Mouse (Mus musculus): ENCODE data around the gene Bri3. TPM values are rescaled to one million over a fixed set of nuclear protein-coding genes. Genes with fewer than 3 reads are reported as not detected.
A peak's percentile ranks its signal among the peaks of the same experiment; 100 is the strongest.
"Not testable (repeated sequence)": the region's sequence is repeated elsewhere in the genome, so short reads cannot be mapped to it uniquely, and the experiment has no call there.

Gene Bri3
- polyA plus RNA-seq, 1 experiment from 2014 or later: 123 TPM

- DNase-seq (ENCODE audit: low spot score); H3K4me1 ChIP-seq (replicated peaks; ENCODE audit: control insufficient read depth, insufficient read depth, low read length); H3K9me3 ChIP-seq (ENCODE audit: control insufficient read depth, low read length); H3K36me3 ChIP-seq (replicated peaks; ENCODE audit: control insufficient read depth, insufficient read depth); H3K4me2 ChIP-seq (replicated peaks); H3K9ac ChIP-seq; ATAC-seq (ENCODE audit: low FRiP score); H3K27ac ChIP-seq; H3K27me3 ChIP-seq (ENCODE audit: control insufficient read depth, insufficient read depth, low read length); H3K4me3 ChIP-seq (replicated peaks; ENCODE audit: low read length): not testable (repeated sequence)
- whole genome bisulfite sequencing: 80% methylated on average over 6 of the region's 6 CpGs
These were observed 122.3 kb downstream of the Bri3 start for GRCm38 (mm10) chr5:144366551-144366950.

- Histone ChIP-seq H3K9me3 (ENCODE audit: control insufficient read depth, low read length) (no peaks in the 10 kb centered on the region), H3K4me2 (replicated peaks) (no peak overlapping the region), H3K36me3 (replicated peaks; ENCODE audit: control insufficient read depth, insufficient read depth) (no peaks in the 10 kb centered on the region), H3K9ac (no peak overlapping the region), H3K4me1 (replicated peaks; ENCODE audit: control insufficient read depth, insufficient read depth, low read length) (no peaks in the 10 kb centered on the region), H3K27ac (no peak overlapping the region), H3K4me3 (replicated peaks; ENCODE audit: low read length) (no peak overlapping the region), H3K27me3 (ENCODE audit: control insufficient read depth, insufficient read depth, low read length) (no peaks in the 10 kb centered on the region)
- ATAC-seq (ENCODE audit: low FRiP score) (no peak), DNase-seq (ENCODE audit: low spot score) (no peak)
- WGBS: 87% methylated on average over 9 of the region's 9 CpGs
These were observed 124.5 kb downstream of the Bri3 start for GRCm38 (mm10) chr5:144368661-144369205.

- no peak overlapping the region for H3K4me2 ChIP-seq (replicated peaks)
- 4% methylated on average over 6 of the region's 6 CpGs for WGBS
- DNase-seq (ENCODE audit: low spot score) (no peak), ATAC-seq (ENCODE audit: low FRiP score) (no peak)
- H3K36me3 ChIP-seq (replicated peaks; ENCODE audit: control insufficient read depth, insufficient read depth): no peaks in the 10 kb centered on the region
- H3K9ac ChIP-seq: no peak overlapping the region
- H3K4me1 ChIP-seq (replicated peaks; ENCODE audit: control insufficient read depth, insufficient read depth, low read length): no peaks in the 10 kb centered on the region
- no peak overlapping the region for H3K4me3 ChIP-seq (replicated peaks; ENCODE audit: low read length)
- no peaks in the 10 kb centered on the region for H3K9me3 ChIP-seq (ENCODE audit: control insufficient read depth, low read length)
- H3K27ac ChIP-seq: no peak overlapping the region
- no peaks in the 10 kb centered on the region for H3K27me3 ChIP-seq (ENCODE audit: control insufficient read depth, insufficient read depth, low read length)
These were observed 126.7 kb downstream of the Bri3 start for GRCm38 (mm10) chr5:144370986-144371385.

GRCm38 (mm10) chr5:144372177-144372576 lies 127.9 kb downstream of the Bri3 start:
- H3K4me1 ChIP-seq (replicated peaks; ENCODE audit: control insufficient read depth, insufficient read depth, low read length): no peaks in the 10 kb centered on the region
- no peak overlapping the region for H3K9ac ChIP-seq
- no peak overlapping the region for H3K27ac ChIP-seq
- DNase-seq (ENCODE audit: low spot score) (no peak), ATAC-seq (ENCODE audit: low FRiP score) (no peak)
- no peaks in the 10 kb centered on the region for H3K27me3 ChIP-seq (ENCODE audit: control insufficient read depth, insufficient read depth, low read length)
- H3K4me2 ChIP-seq (replicated peaks): no peak overlapping the region
- WGBS: 70% methylated on average over 2 of the region's 2 CpGs
- no peak overlapping the region for H3K4me3 ChIP-seq (replicated peaks; ENCODE audit: low read length)
- H3K36me3 ChIP-seq (replicated peaks; ENCODE audit: control insufficient read depth, insufficient read depth): no peaks in the 10 kb centered on the region
- no peaks in the 10 kb centered on the region for H3K9me3 ChIP-seq (ENCODE audit: control insufficient read depth, low read length)

- WGBS: 88% methylated on average over 2 of the region's 2 CpGs
- no peaks in the 10 kb centered on the region for H3K9me3 ChIP-seq (ENCODE audit: control insufficient read depth, low read length)
- no peaks in the 10 kb centered on the region for H3K27me3 ChIP-seq (ENCODE audit: control insufficient read depth, insufficient read depth, low read length)
- H3K9ac ChIP-seq: no peak overlapping the region
- no peak overlapping the region for H3K4me3 ChIP-seq (replicated peaks; ENCODE audit: low read length)
- ATAC-seq (ENCODE audit: low FRiP score) (no peak), DNase-seq (ENCODE audit: low spot score) (no peak)
- H3K36me3 ChIP-seq (replicated peaks; ENCODE audit: control insufficient read depth, insufficient read depth): no peaks in the 10 kb centered on the region
- H3K27ac ChIP-seq: no peak overlapping the region
- H3K4me2 ChIP-seq (replicated peaks): no peak overlapping the region
- H3K4me1 ChIP-seq (replicated peaks; ENCODE audit: control insufficient read depth, insufficient read depth, low read length): no peaks in the 10 kb centered on the region
These were observed 128.6 kb downstream of the Bri3 start for GRCm38 (mm10) chr5:144372885-144373284.

GRCm38 (mm10) chr5:144379431-144379830 lies 135.2 kb downstream of the Bri3 start:
- Histone ChIP-seq H3K27me3 (ENCODE audit: control insufficient read depth, insufficient read depth, low read length) (no peaks in the 10 kb centered on the region), H3K36me3 (replicated peaks; ENCODE audit: control insufficient read depth, insufficient read depth) (no peaks in the 10 kb centered on the region), H3K9me3 (ENCODE audit: control insufficient read depth, low read length) (no peaks in the 10 kb centered on the region), H3K4me2 (replicated peaks) (no peak overlapping the region), H3K4me3 (replicated peaks; ENCODE audit: low read length) (no peak overlapping the region), H3K4me1 (replicated peaks; ENCODE audit: control insufficient read depth, insufficient read depth, low read length) (no peaks in the 10 kb centered on the region), H3K27ac (no peak overlapping the region), H3K9ac (no peak overlapping the region)
- 92% methylated on average over 4 of the region's 4 CpGs for WGBS
- no peak for DNase-seq (ENCODE audit: low spot score)
- ATAC-seq (ENCODE audit: low FRiP score): no peak

- H3K27me3 ChIP-seq (ENCODE audit: control insufficient read depth, insufficient read depth, low read length): no peaks in the 10 kb centered on the region
- H3K4me3 ChIP-seq (replicated peaks; ENCODE audit: low read length): no peak overlapping the region
- H3K4me2 ChIP-seq (replicated peaks): no peak overlapping the region
- 92% methylated on average over 7 of the region's 7 CpGs for WGBS
- no peak overlapping the region for H3K9ac ChIP-seq
- ATAC-seq (ENCODE audit: low FRiP score): no peak
- H3K4me1 ChIP-seq (replicated peaks; ENCODE audit: control insufficient read depth, insufficient read depth, low read length): no peaks in the 10 kb centered on the region
- H3K36me3 ChIP-seq (replicated peaks; ENCODE audit: control insufficient read depth, insufficient read depth): no peaks in the 10 kb centered on the region
- H3K9me3 ChIP-seq (ENCODE audit: control insufficient read depth, low read length): no peaks in the 10 kb centered on the region
- no peak for DNase-seq (ENCODE audit: low spot score)
- H3K27ac ChIP-seq: no peak overlapping the region
These were observed 136.5 kb downstream of the Bri3 start for GRCm38 (mm10) chr5:144380689-144381088.

GRCm38 (mm10) chr5:144381782-144382181 lies 137.5 kb downstream of the Bri3 start:
- Histone ChIP-seq H3K4me1 (replicated peaks; ENCODE audit: control insufficient read depth, insufficient read depth, low read length) (no peaks in the 10 kb centered on the region), H3K9me3 (ENCODE audit: control insufficient read depth, low read length) (no peaks in the 10 kb centered on the region), H3K4me2 (replicated peaks) (no peak overlapping the region), H3K27me3 (ENCODE audit: control insufficient read depth, insufficient read depth, low read length) (no peaks in the 10 kb centered on the region), H3K9ac (no peak overlapping the region), H3K4me3 (replicated peaks; ENCODE audit: low read length) (no peak overlapping the region), H3K27ac (no peak overlapping the region), H3K36me3 (replicated peaks; ENCODE audit: control insufficient read depth, insufficient read depth) (no peaks in the 10 kb centered on the region)
- DNase-seq (ENCODE audit: low spot score) (no peak), ATAC-seq (ENCODE audit: low FRiP score) (no peak)
- WGBS: 76% methylated on average over 3 of the region's 3 CpGs

- no peaks in the 10 kb centered on the region for H3K4me1 ChIP-seq (replicated peaks; ENCODE audit: control insufficient read depth, insufficient read depth, low read length)
- no peaks in the 10 kb centered on the region for H3K27me3 ChIP-seq (ENCODE audit: control insufficient read depth, insufficient read depth, low read length)
- ATAC-seq (ENCODE audit: low FRiP score) (no peak), DNase-seq (ENCODE audit: low spot score) (no peak)
- no peak overlapping the region for H3K4me2 ChIP-seq (replicated peaks)
- H3K4me3 ChIP-seq (replicated peaks; ENCODE audit: low read length): no peak overlapping the region
- no peak overlapping the region for H3K9ac ChIP-seq
- H3K36me3 ChIP-seq (replicated peaks; ENCODE audit: control insufficient read depth, insufficient read depth): no peaks in the 10 kb centered on the region
- no peak overlapping the region for H3K27ac ChIP-seq
- WGBS: 79% methylated on average over 3 of the region's 3 CpGs
- no peaks in the 10 kb centered on the region for H3K9me3 ChIP-seq (ENCODE audit: control insufficient read depth, low read length)
These were observed 139.7 kb downstream of the Bri3 start for GRCm38 (mm10) chr5:144383936-144384335.

- peak; percentile 72; the same call in 1 of the 2 replicates for ATAC-seq (ENCODE audit: low FRiP score)
- peak; percentile 90 for DNase-seq (ENCODE audit: low spot score)
- no peaks in the 10 kb centered on the region for H3K27me3 ChIP-seq (ENCODE audit: control insufficient read depth, insufficient read depth, low read length)
These were observed 143.6 kb downstream of the Bri3 start for GRCm38 (mm10) chr5:144387851-144388250.

More at GRCm38 (mm10) chr5:144387851-144388250, 143.6 kb downstream of the Bri3 start:
- H3K4me1 ChIP-seq (replicated peaks; ENCODE audit: control insufficient read depth, insufficient read depth, low read length): no peaks in the 10 kb centered on the region
- no peak overlapping the region for H3K4me3 ChIP-seq (replicated peaks; ENCODE audit: low read length)
- H3K9ac ChIP-seq: no peak overlapping the region
- WGBS: 8% methylated on average over 6 of the region's 6 CpGs
- no peaks in the 10 kb centered on the region for H3K36me3 ChIP-seq (replicated peaks; ENCODE audit: control insufficient read depth, insufficient read depth)
- H3K4me2 ChIP-seq (replicated peaks): no peak overlapping the region
- no peak overlapping the region for H3K27ac ChIP-seq
- no peaks in the 10 kb centered on the region for H3K9me3 ChIP-seq (ENCODE audit: control insufficient read depth, low read length)
